Mouse (Mus musculus): ENCODE data around the gene Gm6525.

Gene Gm6525

GRCm38 (mm10) chr3:84173581-84174154 is at the start of gene Gm6525:
Gene Gm6525 (plus strand): TSS chr3:84174104.
- Histone ChIP-seq H3K4me3 (replicated peaks; ENCODE audit: low read length) (no peak within 1 kb of the TSS), H3K36me3 (ENCODE audit: insufficient read depth, low read length) (peaks cover 73% of the 10 kb centered on the region), H3K9me3 (ENCODE audit: low read length) (no peaks in the 10 kb centered on the region), H3K27me3 (ENCODE audit: insufficient read depth, low read length) (no peaks in the 10 kb centered on the region), H3K4me1 (replicated peaks; ENCODE audit: low read depth, low read length) (peaks cover 44% of the 10 kb centered on the region)
- TF ChIP-seq POU5F1 (IDR thresholded peaks at IDR 0.05; ENCODE audit: borderline replicate concordance, low read length) (no peak), NANOG (IDR thresholded peaks at IDR 0.05; ENCODE audit: borderline replicate concordance, low read length) (no peak), CTCF (conservative IDR thresholded peaks at IDR 0.05; ENCODE audit: low read length) (no peak)

DNA sequence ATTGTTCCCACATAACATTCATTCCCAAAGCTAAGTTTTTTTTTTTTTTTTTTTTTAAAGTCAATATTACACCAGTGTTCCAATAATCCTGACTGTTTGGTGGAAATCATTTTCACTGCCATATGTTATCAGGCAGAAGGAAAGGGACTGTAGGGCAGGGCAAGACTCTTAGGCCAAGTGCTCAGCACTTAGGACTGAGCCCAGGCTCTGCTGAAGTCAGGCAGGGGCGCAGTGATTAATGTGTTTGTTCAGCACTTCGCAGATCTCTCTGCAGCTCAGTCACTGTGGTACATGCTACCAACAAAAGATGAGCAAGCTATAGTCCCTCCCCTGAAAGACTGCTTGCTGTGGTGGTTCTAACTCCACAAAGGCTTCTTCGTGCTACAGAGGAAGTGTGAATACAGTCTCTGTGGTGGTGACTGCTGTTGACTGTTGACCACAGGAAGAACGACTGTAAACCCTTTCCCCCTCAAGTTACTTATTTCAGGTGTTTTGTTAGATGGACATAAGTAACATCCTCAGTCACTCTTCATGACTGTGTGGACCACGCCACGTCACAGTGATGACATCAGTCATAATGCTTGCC is 48.1 kb upstream of the Gm6525 start:
- H3K36me3 ChIP-seq (ENCODE audit: insufficient read depth, low read length): peaks cover 47% of the 10 kb centered on the region
- peaks cover 58% of the 10 kb centered on the region for H3K9me3 ChIP-seq (ENCODE audit: low read length)
- no peak overlapping the region for H3K4me3 ChIP-seq (replicated peaks; ENCODE audit: low read length)
- H3K27me3 ChIP-seq (ENCODE audit: insufficient read depth, low read length): no peaks in the 10 kb centered on the region
- no peaks in the 10 kb centered on the region for H3K4me1 ChIP-seq (replicated peaks; ENCODE audit: low read depth, low read length)
- no peak for TF ChIP-seq NANOG (IDR thresholded peaks at IDR 0.05; ENCODE audit: borderline replicate concordance, low read length)
- no peak for TF ChIP-seq CTCF (conservative IDR thresholded peaks at IDR 0.05; ENCODE audit: low read length)
- TF ChIP-seq POU5F1 (IDR thresholded peaks at IDR 0.05; ENCODE audit: borderline replicate concordance, low read length): no peak

DNA sequence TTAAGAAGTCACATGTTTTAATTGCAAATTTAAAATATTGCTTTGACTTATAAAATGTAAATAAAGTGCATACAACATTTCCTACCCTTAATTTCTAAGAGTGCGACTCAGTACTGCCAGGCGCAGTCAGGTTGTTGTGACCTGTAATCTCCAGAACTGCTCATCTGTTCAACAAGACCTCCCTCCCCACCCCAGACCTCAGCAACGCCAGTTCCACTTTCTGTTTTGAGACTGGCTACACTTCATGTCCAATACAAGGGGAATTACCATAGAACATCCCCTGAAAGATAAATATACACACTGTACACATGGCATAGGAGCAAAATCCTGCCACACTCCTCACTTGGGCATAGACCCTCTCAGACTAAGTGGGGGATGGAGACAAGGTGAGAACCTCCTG is 47.2 kb upstream of the Gm6525 start:
- TF ChIP-seq NANOG (IDR thresholded peaks at IDR 0.05; ENCODE audit: borderline replicate concordance, low read length) (no peak), CTCF (conservative IDR thresholded peaks at IDR 0.05; ENCODE audit: low read length) (no peak), POU5F1 (IDR thresholded peaks at IDR 0.05; ENCODE audit: borderline replicate concordance, low read length) (no peak)

GRCm38 (mm10) chr3:84127431-84127830 is 46.5 kb upstream of the Gm6525 start:
- Histone ChIP-seq H3K36me3 (ENCODE audit: insufficient read depth, low read length) (peaks cover 54% of the 10 kb centered on the region), H3K9me3 (ENCODE audit: low read length) (peaks cover 50% of the 10 kb centered on the region), H3K27me3 (ENCODE audit: insufficient read depth, low read length) (no peaks in the 10 kb centered on the region), H3K4me3 (replicated peaks; ENCODE audit: low read length) (no peak overlapping the region), H3K4me1 (replicated peaks; ENCODE audit: low read depth, low read length) (no peaks in the 10 kb centered on the region)
- TF ChIP-seq POU5F1 (IDR thresholded peaks at IDR 0.05; ENCODE audit: borderline replicate concordance, low read length) (no peak), NANOG (IDR thresholded peaks at IDR 0.05; ENCODE audit: borderline replicate concordance, low read length) (no peak), CTCF (conservative IDR thresholded peaks at IDR 0.05; ENCODE audit: low read length) (no peak)

More for the DNA sequence above, 47.2 kb upstream of the Gm6525 start:
- no peak overlapping the region for H3K4me3 ChIP-seq (replicated peaks; ENCODE audit: low read length)
- no peaks in the 10 kb centered on the region for H3K4me1 ChIP-seq (replicated peaks; ENCODE audit: low read depth, low read length)
- no peaks in the 10 kb centered on the region for H3K27me3 ChIP-seq (ENCODE audit: insufficient read depth, low read length)
- peaks cover 57% of the 10 kb centered on the region for H3K9me3 ChIP-seq (ENCODE audit: low read length)
- peaks cover 54% of the 10 kb centered on the region for H3K36me3 ChIP-seq (ENCODE audit: insufficient read depth, low read length)

DNA sequence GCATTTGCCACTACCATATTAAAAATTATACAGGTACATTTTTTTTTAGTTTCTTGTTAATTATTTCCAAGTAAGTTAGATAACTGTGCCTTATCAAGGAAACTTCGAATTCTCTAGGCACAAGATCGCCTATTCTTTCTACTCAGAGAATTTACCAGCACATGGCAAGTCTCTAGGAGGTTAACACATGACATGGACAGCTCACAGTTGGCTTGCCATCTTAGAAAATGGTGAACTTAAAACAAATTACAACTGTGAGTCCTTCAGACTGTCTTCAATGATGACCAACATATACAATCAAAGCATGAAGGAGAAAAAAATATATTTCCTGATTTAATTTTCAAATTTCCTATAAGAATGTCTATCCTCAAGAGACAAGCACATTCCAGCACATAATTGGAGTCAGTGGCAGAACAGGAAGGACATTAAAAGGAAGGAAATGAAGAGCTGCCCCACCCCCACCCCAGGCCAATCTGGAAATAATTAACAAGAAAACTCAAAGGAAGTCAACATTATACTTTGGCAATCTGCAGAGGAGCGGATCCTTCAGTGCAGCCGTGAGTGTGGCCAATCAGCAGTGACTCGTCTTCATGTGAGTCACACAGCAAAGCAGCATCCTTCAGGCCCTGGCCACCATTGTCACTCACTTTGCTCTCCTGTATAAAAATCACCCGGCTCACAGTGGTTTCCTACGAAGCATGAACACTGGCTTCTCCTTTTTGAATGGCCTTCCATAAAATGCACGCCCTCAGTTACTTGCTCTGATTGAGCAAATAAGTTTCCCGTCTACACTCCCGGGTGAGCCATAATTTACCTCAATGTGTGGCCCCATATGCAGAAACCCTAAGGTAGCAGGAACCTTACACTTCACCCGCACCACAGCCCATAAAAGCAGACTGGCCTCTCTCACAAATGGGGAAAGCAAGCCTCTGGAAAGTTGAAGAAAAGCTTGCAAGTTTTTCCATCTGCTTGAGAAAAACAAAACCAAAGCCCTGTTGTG is 44.7 kb upstream of the Gm6525 start:
- TF ChIP-seq CTCF (conservative IDR thresholded peaks at IDR 0.05; ENCODE audit: low read length) (no peak), NANOG (IDR thresholded peaks at IDR 0.05; ENCODE audit: borderline replicate concordance, low read length) (no peak), POU5F1 (IDR thresholded peaks at IDR 0.05; ENCODE audit: borderline replicate concordance, low read length) (no peak)
- Histone ChIP-seq H3K4me3 (replicated peaks; ENCODE audit: low read length) (no peak overlapping the region), H3K27me3 (ENCODE audit: insufficient read depth, low read length) (no peaks in the 10 kb centered on the region), H3K4me1 (replicated peaks; ENCODE audit: low read depth, low read length) (peaks cover 4% of the 10 kb centered on the region; the same call in 1 of the 2 replicates), H3K36me3 (ENCODE audit: insufficient read depth, low read length) (peaks cover 62% of the 10 kb centered on the region), H3K9me3 (ENCODE audit: low read length) (peaks cover 34% of the 10 kb centered on the region)

- Histone ChIP-seq H3K9me3 (ENCODE audit: low read length) (peaks cover 18% of the 10 kb centered on the region), H3K27me3 (ENCODE audit: insufficient read depth, low read length) (no peaks in the 10 kb centered on the region), H3K36me3 (ENCODE audit: insufficient read depth, low read length) (peaks cover 56% of the 10 kb centered on the region), H3K4me1 (replicated peaks; ENCODE audit: low read depth, low read length) (peaks cover 10% of the 10 kb centered on the region), H3K4me3 (replicated peaks; ENCODE audit: low read length) (no peak overlapping the region)
- TF ChIP-seq NANOG (IDR thresholded peaks at IDR 0.05; ENCODE audit: borderline replicate concordance, low read length) (no peak), POU5F1 (IDR thresholded peaks at IDR 0.05; ENCODE audit: borderline replicate concordance, low read length) (no peak)
These were observed 43.1 kb upstream of the Gm6525 start for GRCm38 (mm10) chr3:84130776-84131175.

GRCm38 (mm10) chr3:84131369-84131768 is 42.5 kb upstream of the Gm6525 start:
- Histone ChIP-seq H3K27me3 (ENCODE audit: insufficient read depth, low read length) (no peaks in the 10 kb centered on the region), H3K4me3 (replicated peaks; ENCODE audit: low read length) (no peak overlapping the region), H3K9me3 (ENCODE audit: low read length) (peaks cover 12% of the 10 kb centered on the region), H3K4me1 (replicated peaks; ENCODE audit: low read depth, low read length) (peaks cover 10% of the 10 kb centered on the region), H3K36me3 (ENCODE audit: insufficient read depth, low read length) (peaks cover 51% of the 10 kb centered on the region)
- no peak for TF ChIP-seq CTCF (conservative IDR thresholded peaks at IDR 0.05; ENCODE audit: low read length)
- TF ChIP-seq NANOG (IDR thresholded peaks at IDR 0.05; ENCODE audit: borderline replicate concordance, low read length): no peak
- TF ChIP-seq POU5F1 (IDR thresholded peaks at IDR 0.05; ENCODE audit: borderline replicate concordance, low read length): no peak

- Histone ChIP-seq H3K9me3 (ENCODE audit: low read length) (no peaks in the 10 kb centered on the region), H3K36me3 (ENCODE audit: insufficient read depth, low read length) (peaks cover 28% of the 10 kb centered on the region), H3K4me1 (replicated peaks; ENCODE audit: low read depth, low read length) (peaks cover 10% of the 10 kb centered on the region), H3K27me3 (ENCODE audit: insufficient read depth, low read length) (no peaks in the 10 kb centered on the region), H3K4me3 (replicated peaks; ENCODE audit: low read length) (no peak overlapping the region)
- TF ChIP-seq CTCF (conservative IDR thresholded peaks at IDR 0.05; ENCODE audit: low read length) (no peak), NANOG (IDR thresholded peaks at IDR 0.05; ENCODE audit: borderline replicate concordance, low read length) (no peak), POU5F1 (IDR thresholded peaks at IDR 0.05; ENCODE audit: borderline replicate concordance, low read length) (no peak)
These were observed 38.5 kb upstream of the Gm6525 start for GRCm38 (mm10) chr3:84135387-84135786.

Measured in E14TG2a.4 (cell line).